In the genomic region with DNA sequence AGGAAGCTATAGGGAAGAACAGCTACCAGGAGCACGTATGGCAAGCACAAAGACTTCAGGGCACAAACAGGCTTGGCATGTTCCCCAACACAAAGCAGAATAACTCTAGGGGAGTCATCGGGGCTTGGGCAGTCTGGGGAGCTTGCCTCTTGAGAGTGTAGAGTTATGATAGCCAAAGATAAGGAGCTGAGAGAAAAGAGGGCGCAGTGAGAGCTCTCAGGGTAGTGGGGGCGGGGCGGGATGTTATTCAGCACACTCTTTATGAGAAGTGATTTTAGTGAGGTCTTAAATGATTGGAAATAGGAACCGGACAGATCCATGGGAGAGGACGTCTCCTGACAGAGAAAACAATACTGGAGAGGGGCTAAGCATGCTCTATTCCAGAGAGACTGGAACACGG, we compare ENCODE assay signal across 23 mouse cellular contexts.
DNase-seq lines count a peak whose midpoint lies in the region; ATAC-seq and TF ChIP-seq lines count a peak whose summit lies in the region.
"Had no signal": no experiment of that assay in that cellular context is flagged by ENCODE, and none has a peak within 500 bp of the region (broad histone marks: within the 10 kb centered on the region; RNA-seq: fewer than 3 reads in every experiment).

No protein-coding gene starts in this region.

- H3K4me2 ChIP-seq in heart, embryonic 11.5 days: peak overlapping the region; percentile 38; the same call in 1 of the 2 replicates
- H3K4me2 ChIP-seq in midbrain, embryonic 11.5 days: no peak overlapping the region
- H3K4me2 ChIP-seq in midbrain, postnatal 0 days (ENCODE audit: low read depth, low read length, poor library complexity, severe bottlenecking): no peak overlapping the region
- peak overlapping the region; percentile 56 for H3K4me2 ChIP-seq in liver, embryonic 13.5 days
- H3K4me2 ChIP-seq: hindbrain, embryonic 15.5 days; intestine, embryonic 15.5 days; lung, embryonic 15.5 days had no signal

- WGBS in heart, embryonic 11.5 days (ENCODE audit: insufficient replicate concordance): 53% methylated on average over 8 of the region's 8 CpGs
- 88% methylated on average over 8 of the region's 8 CpGs for WGBS in midbrain, embryonic 11.5 days
- WGBS in midbrain, postnatal 0 days: 81% methylated on average over 8 of the region's 8 CpGs
- WGBS in liver, embryonic 13.5 days (ENCODE audit: insufficient replicate concordance): 35% methylated on average over 8 of the region's 8 CpGs

- TF ChIP-seq CTCF in midbrain, postnatal 0 days (IDR thresholded peaks at IDR 0.05): no peak

- ATAC-seq in heart, embryonic 11.5 days (replicated peaks; ENCODE audit: insufficient number of reproducible peaks, low FRiP score, low TSS enrichment): peak; percentile 89
- ATAC-seq in midbrain, embryonic 11.5 days (ENCODE audit: low FRiP score): no peak
- no peak for ATAC-seq in midbrain, postnatal 0 days (ENCODE audit: low FRiP score)
- peak; percentile 88 for ATAC-seq in liver, embryonic 13.5 days (ENCODE audit: low read depth)
- ATAC-seq: intestine, embryonic 15.5 days had no signal

- no peak overlapping the region for H3K9ac ChIP-seq in heart, embryonic 11.5 days (ENCODE audit: low read depth, low read length)
- no peak overlapping the region for H3K9ac ChIP-seq in midbrain, embryonic 11.5 days (ENCODE audit: low read length)
- no peak overlapping the region for H3K9ac ChIP-seq in midbrain, postnatal 0 days (replicated peaks; ENCODE audit: low read length, poor library complexity, severe bottlenecking)
- peak overlapping the region; percentile 36; the same call in 1 of the 2 replicates for H3K9ac ChIP-seq in liver, embryonic 13.5 days
- H3K9ac ChIP-seq: hindbrain, embryonic 15.5 days; intestine, embryonic 15.5 days; lung, embryonic 15.5 days had no signal

- H3K4me3 ChIP-seq in heart, embryonic 11.5 days (ENCODE audit: low read depth, low read length): no peak overlapping the region
- H3K4me3 ChIP-seq in midbrain, embryonic 11.5 days (ENCODE audit: low read depth, low read length): no peak overlapping the region
- no peak overlapping the region for H3K4me3 ChIP-seq in midbrain, postnatal 0 days (ENCODE audit: low read depth, low read length)
- peak overlapping the region; percentile 28; the same call in 1 of the 2 replicates for H3K4me3 ChIP-seq in liver, embryonic 13.5 days (replicated peaks)
- H3K4me3 ChIP-seq: hindbrain, embryonic 15.5 days; intestine, embryonic 15.5 days; left cerebral cortex, adult 2 months; lung, embryonic 15.5 days; midbrain, embryonic 10.5 days had no signal

- no peaks in the 10 kb centered on the region for H3K36me3 ChIP-seq in heart, embryonic 11.5 days (ENCODE audit: control insufficient read depth, insufficient read depth, low read length)
- H3K36me3 ChIP-seq in midbrain, embryonic 11.5 days (ENCODE audit: control insufficient read depth, insufficient read depth, low read length): no peaks in the 10 kb centered on the region
- H3K36me3 ChIP-seq in midbrain, postnatal 0 days (ENCODE audit: insufficient read depth, low read length): no peaks in the 10 kb centered on the region
- H3K36me3 ChIP-seq in liver, embryonic 13.5 days: no peaks in the 10 kb centered on the region
- H3K36me3 ChIP-seq: hindbrain, embryonic 15.5 days; intestine, embryonic 15.5 days; lung, embryonic 15.5 days; midbrain, embryonic 10.5 days had no signal

- H3K27ac ChIP-seq in heart, embryonic 11.5 days (ENCODE audit: low read depth, low read length): peak overlapping the region; percentile 62; the same call in 1 of the 2 replicates
- H3K27ac ChIP-seq in midbrain, embryonic 11.5 days (ENCODE audit: low read depth, low read length): no peak overlapping the region
- no peak overlapping the region for H3K27ac ChIP-seq in midbrain, postnatal 0 days (ENCODE audit: low read depth, low read length)
- peak overlapping the region; percentile 86 for H3K27ac ChIP-seq in liver, embryonic 13.5 days
- H3K27ac ChIP-seq: hindbrain, embryonic 15.5 days; intestine, embryonic 15.5 days; left cerebral cortex, adult 2 months; lung, embryonic 15.5 days; midbrain, embryonic 10.5 days; stomach, postnatal 0 days had no signal

- no peaks in the 10 kb centered on the region for H3K27me3 ChIP-seq in heart, embryonic 11.5 days (ENCODE audit: control insufficient read depth, insufficient read depth, low read length)
- no peaks in the 10 kb centered on the region for H3K27me3 ChIP-seq in midbrain, embryonic 11.5 days (ENCODE audit: control insufficient read depth, insufficient read depth, low read length)
- H3K27me3 ChIP-seq in midbrain, postnatal 0 days (ENCODE audit: insufficient read depth, low read length): no peaks in the 10 kb centered on the region
- no peaks in the 10 kb centered on the region for H3K27me3 ChIP-seq in liver, embryonic 13.5 days
- H3K27me3 ChIP-seq: hindbrain, embryonic 15.5 days; intestine, embryonic 15.5 days; lung, embryonic 15.5 days had no signal

- H3K4me1 ChIP-seq in heart, embryonic 11.5 days (ENCODE audit: control insufficient read depth, insufficient read depth, low read length): peaks cover 14% of the 10 kb centered on the region
- H3K4me1 ChIP-seq in midbrain, embryonic 11.5 days (ENCODE audit: control insufficient read depth, insufficient read depth, low read length): no peaks in the 10 kb centered on the region
- H3K4me1 ChIP-seq in midbrain, postnatal 0 days (ENCODE audit: insufficient read depth, low read length): no peaks in the 10 kb centered on the region
- peaks cover 45% of the 10 kb centered on the region for H3K4me1 ChIP-seq in liver, embryonic 13.5 days (replicated peaks)
- H3K4me1 ChIP-seq: hindbrain, embryonic 15.5 days; intestine, embryonic 15.5 days; midbrain, embryonic 10.5 days had no signal

- DNase-seq in heart, adult 9 months (ENCODE audit: low spot score in 2 of 2): no peak
- DNase-seq in midbrain, embryonic 11.5 days (ENCODE audit: low spot score, missing footprints): peak; percentile 77
- DNase-seq in midbrain, postnatal 0 days (ENCODE audit: low spot score): no peak
- peak; percentile 47 for DNase-seq in liver, embryonic 13.5 days
- DNase-seq in adrenal gland, adult 8-10 months: no peak
- DNase-seq in urinary bladder, postnatal 14 days (ENCODE audit: low spot score): no peak
- no peak for DNase-seq in layer of hippocampus, adult 18-20 months (ENCODE audit: low spot score in 2 of 2)
- DNase-seq: adrenal gland, adult 2 months; cerebellum, postnatal 14 days; embryo, embryonic 11 days; heart, adult 18-20 months; heart, postnatal 14 days; kidney, adult 9 months; kidney, postnatal 36 days; layer of hippocampus, adult 9-11 months; retina, postnatal 1 day had no signal

- H3K9me3 ChIP-seq in heart, embryonic 11.5 days (replicated peaks; ENCODE audit: control insufficient read depth, low read length): no peaks in the 10 kb centered on the region
- no peaks in the 10 kb centered on the region for H3K9me3 ChIP-seq in midbrain, embryonic 11.5 days (ENCODE audit: control insufficient read depth, low read length)
- H3K9me3 ChIP-seq in midbrain, postnatal 0 days (ENCODE audit: low read length): no peaks in the 10 kb centered on the region
- H3K9me3 ChIP-seq in liver, embryonic 13.5 days (replicated peaks): no peaks in the 10 kb centered on the region
- H3K9me3 ChIP-seq: hindbrain, embryonic 15.5 days; intestine, embryonic 15.5 days; lung, embryonic 15.5 days; midbrain, embryonic 10.5 days had no signal

Comparison
In these comparisons a context has a peak if more than half of its experiments do, and no peak if none do; other contexts are left out.
1. DNase-seq: peak in midbrain, embryonic 11.5 days (single experiment) and liver, embryonic 13.5 days (single experiment); none in heart, adult 9 months (0 of 2), midbrain, postnatal 0 days (single experiment), adrenal gland, adult 8-10 months (single experiment), urinary bladder, postnatal 14 days (single experiment) and layer of hippocampus, adult 18-20 months (0 of 2).
2. ATAC-seq: peak in heart, embryonic 11.5 days (single experiment) and liver, embryonic 13.5 days (single experiment); none in midbrain, embryonic 11.5 days (single experiment) and midbrain, postnatal 0 days (single experiment).
3. H3K27ac ChIP-seq: peak in heart, embryonic 11.5 days (single experiment) and liver, embryonic 13.5 days (single experiment); none in midbrain, embryonic 11.5 days (single experiment) and midbrain, postnatal 0 days (single experiment).
4. H3K4me2 ChIP-seq: peak in heart, embryonic 11.5 days (single experiment) and liver, embryonic 13.5 days (single experiment); none in midbrain, embryonic 11.5 days (single experiment) and midbrain, postnatal 0 days (single experiment).